Mouse (Mus musculus): Measurements from ENCODE around the gene Grhl3. TPM values are rescaled to one million over a fixed set of nuclear protein-coding genes. Genes with fewer than 3 reads are reported as not detected.

The Grhl3 gene
- total and polyA plus RNA-seq, 2 experiments from 2014 or later: 1.7 to 2.5 TPM

DNA sequence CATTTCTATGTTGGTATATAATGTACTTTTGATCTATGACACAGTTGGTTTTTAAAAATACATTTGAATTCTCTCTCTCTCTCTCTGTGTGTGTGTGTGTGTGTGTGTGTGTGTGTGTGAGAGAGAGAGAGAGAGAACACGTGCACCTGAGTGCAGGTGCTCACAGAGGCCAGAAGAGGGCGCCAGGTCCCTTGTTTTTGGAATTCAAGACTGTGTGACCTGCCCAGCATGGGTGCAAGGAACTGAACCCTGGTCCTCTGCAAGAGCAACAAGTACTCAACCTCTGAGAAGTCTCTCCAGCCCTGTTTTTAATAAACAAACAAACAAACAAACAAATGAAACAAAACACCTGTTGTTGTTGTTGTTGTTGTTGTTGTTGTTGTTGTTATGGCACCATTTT is 36.6 kb upstream of the Grhl3 start:
- Histone ChIP-seq H3K9ac (replicated peaks; ENCODE audit: low read length) (no peak overlapping the region), H3K4me3 (ENCODE audit: low read length) (no peak overlapping the region), H3K4me1 (ENCODE audit: insufficient read depth, low read length) (no peaks in the 10 kb centered on the region), H3K4me2 (ENCODE audit: low read depth, low read length) (no peak overlapping the region), H3K27me3 (ENCODE audit: insufficient read depth, low read length) (no peaks in the 10 kb centered on the region), H3K36me3 (ENCODE audit: insufficient read depth, low read length) (no peaks in the 10 kb centered on the region), H3K27ac (no peak overlapping the region), H3K9me3 (ENCODE audit: low read length) (peaks cover 9% of the 10 kb centered on the region; the same call in 1 of the 2 replicates)
- no peak for TF ChIP-seq CTCF (IDR thresholded peaks at IDR 0.05; ENCODE audit: low read depth)
- DNase-seq (ENCODE audit: low spot score) (no peak), ATAC-seq (no peak)
- WGBS: 77% methylated on average over 2 of the region's 2 CpGs

DNA sequence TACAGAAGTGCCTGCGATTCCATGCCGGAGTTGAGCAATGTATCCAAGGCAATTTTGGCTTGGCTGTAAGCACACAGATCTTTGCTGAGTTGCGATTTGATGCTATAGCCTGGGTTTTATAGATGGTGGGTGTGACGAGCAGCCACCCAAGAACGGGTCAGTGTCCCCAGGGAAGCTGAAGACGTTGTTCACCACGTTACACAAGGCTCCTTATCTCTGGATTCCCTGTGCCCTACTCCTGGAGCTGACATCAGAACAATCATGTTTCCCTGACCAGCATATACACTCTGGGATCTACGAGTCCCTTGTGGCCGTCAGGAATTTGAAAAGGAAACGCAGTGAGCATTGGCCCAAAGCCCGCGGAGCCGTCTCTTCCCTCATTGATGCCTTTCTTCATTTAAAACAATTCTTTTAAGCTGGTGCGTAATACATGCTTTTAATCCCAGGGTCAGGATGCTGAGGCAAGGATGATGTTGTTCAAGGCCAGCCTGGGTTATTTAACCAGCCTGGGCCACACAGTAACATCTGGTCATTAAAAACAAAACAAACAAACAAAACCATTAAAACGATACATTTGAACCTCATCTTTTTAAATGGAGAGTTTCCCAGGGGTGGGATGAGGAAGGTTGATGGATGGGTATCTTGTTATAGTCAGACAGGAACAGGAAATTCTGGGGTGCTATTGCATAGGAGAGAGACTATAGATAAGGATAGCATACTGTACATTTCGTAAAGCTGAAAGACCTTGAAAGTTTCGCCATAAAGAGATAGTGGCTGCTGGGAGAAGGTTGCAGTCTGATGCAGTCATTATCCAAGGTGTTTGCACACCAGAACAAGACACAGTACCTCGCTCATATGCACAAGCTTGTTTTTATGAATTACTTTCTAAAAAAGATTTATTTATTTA is 34.8 kb upstream of the Grhl3 start:
- peaks cover 9% of the 10 kb centered on the region; the same call in 1 of the 2 replicates for H3K9me3 ChIP-seq (ENCODE audit: low read length)
- no peaks in the 10 kb centered on the region for H3K27me3 ChIP-seq (ENCODE audit: insufficient read depth, low read length)
- WGBS: 71% methylated on average over 18 of the region's 18 CpGs
- no peaks in the 10 kb centered on the region for H3K36me3 ChIP-seq (ENCODE audit: insufficient read depth, low read length)
- DNase-seq (ENCODE audit: low spot score) (no peak), ATAC-seq (no peak)
- H3K9ac ChIP-seq (replicated peaks; ENCODE audit: low read length): no peak overlapping the region
- no peaks in the 10 kb centered on the region for H3K4me1 ChIP-seq (ENCODE audit: insufficient read depth, low read length)
- H3K4me3 ChIP-seq (ENCODE audit: low read length): no peak overlapping the region
- no peak overlapping the region for H3K27ac ChIP-seq
- no peak for TF ChIP-seq CTCF (IDR thresholded peaks at IDR 0.05; ENCODE audit: low read depth)
- H3K4me2 ChIP-seq (ENCODE audit: low read depth, low read length): no peak overlapping the region

DNA sequence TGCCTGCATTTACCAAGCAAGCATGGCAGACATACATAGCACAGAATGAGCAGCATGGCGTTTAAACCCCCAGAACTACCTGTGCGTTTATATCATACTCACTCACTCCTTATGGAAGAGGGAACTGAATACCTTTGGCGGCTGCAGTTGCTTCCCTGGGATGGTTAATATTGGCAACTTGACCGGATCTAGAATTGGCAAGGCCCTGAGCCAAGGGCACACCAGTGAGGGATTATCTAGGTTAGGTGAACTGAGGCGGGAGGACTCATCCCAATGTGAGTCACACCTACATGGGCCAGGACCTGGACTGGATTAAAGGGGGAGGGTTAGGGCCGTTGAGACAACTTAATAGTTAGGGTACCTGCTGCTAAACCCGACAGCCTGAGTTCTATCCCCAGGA is 32.8 kb upstream of the Grhl3 start:
- H3K27me3 ChIP-seq (ENCODE audit: insufficient read depth, low read length): no peaks in the 10 kb centered on the region
- WGBS: 80% methylated on average over 7 of the region's 7 CpGs
- no peak for TF ChIP-seq CTCF (IDR thresholded peaks at IDR 0.05; ENCODE audit: low read depth)
- no peaks in the 10 kb centered on the region for H3K36me3 ChIP-seq (ENCODE audit: insufficient read depth, low read length)
- H3K9ac ChIP-seq (replicated peaks; ENCODE audit: low read length): no peak overlapping the region
- ATAC-seq (no peak), DNase-seq (ENCODE audit: low spot score) (no peak)
- H3K4me1 ChIP-seq (ENCODE audit: insufficient read depth, low read length): no peaks in the 10 kb centered on the region
- peaks cover 6% of the 10 kb centered on the region for H3K9me3 ChIP-seq (ENCODE audit: low read length)
- no peak overlapping the region for H3K4me3 ChIP-seq (ENCODE audit: low read length)
- H3K27ac ChIP-seq: no peak overlapping the region
- H3K4me2 ChIP-seq (ENCODE audit: low read depth, low read length): no peak overlapping the region

DNA sequence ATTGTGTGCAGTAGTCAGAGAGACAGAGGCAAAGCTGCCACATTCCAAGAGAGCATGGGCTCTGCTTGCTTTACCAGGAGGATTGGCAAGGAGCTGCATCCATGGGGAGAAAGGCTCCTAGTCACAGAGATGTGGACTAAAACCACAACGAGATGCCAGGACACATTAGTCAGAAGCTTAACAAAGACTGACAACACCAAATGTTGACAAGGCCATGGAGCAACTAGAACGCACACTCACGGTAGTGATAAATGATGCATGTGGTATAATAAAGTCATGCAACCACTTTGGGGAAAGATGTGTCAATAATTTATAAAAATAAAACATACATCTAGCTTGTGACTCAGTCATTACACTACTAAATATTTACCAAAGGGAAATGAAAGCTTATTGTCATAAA is 28.1 kb upstream of the Grhl3 start:
- no peaks in the 10 kb centered on the region for H3K27me3 ChIP-seq (ENCODE audit: insufficient read depth, low read length)
- H3K27ac ChIP-seq: no peak overlapping the region
- no peak overlapping the region for H3K4me2 ChIP-seq (ENCODE audit: low read depth, low read length)
- 88% methylated on average over 3 of the region's 3 CpGs for WGBS
- TF ChIP-seq CTCF (IDR thresholded peaks at IDR 0.05; ENCODE audit: low read depth): no peak
- H3K9ac ChIP-seq (replicated peaks; ENCODE audit: low read length): no peak overlapping the region
- no peak overlapping the region for H3K4me3 ChIP-seq (ENCODE audit: low read length)
- no peaks in the 10 kb centered on the region for H3K36me3 ChIP-seq (ENCODE audit: insufficient read depth, low read length)
- H3K4me1 ChIP-seq (ENCODE audit: insufficient read depth, low read length): no peaks in the 10 kb centered on the region
- no peak for DNase-seq (ENCODE audit: low spot score)
- ATAC-seq: no peak
- no peaks in the 10 kb centered on the region; the same call in 1 of the 2 replicates for H3K9me3 ChIP-seq (ENCODE audit: low read length)

DNA sequence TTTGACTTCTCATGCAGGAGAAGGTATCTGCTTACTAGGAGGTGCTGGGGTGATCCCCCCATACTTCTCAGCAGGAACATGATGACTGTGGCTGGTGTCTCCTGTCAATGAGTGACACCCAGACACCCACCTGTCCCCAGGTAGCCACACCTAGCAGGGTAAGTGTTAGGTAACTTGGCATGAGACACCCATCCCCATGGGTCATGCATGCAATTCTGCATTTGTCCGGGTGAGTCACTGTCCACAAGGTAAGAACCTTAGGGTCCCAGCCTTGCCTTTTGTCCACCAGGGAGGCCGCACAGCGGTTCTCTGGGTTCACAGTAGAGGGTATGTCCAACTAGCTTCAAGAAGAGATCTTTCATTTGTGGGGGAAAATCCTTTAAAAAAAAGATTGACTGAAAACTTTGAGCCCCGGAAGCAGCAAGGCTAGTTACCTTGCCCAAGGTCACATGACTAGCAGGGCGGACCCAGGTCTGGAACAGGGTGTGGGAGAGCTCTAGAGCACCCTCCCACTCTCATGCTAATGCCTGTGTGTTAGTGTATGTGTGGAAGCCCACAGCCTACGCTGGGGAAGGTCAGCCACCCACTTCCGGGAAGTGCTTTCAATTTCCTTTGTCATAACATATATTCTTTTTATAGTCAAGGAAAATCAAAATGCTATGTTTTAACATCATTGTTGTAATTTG is 26.2 kb upstream of the Grhl3 start:
- Histone ChIP-seq H3K4me2 (ENCODE audit: low read depth, low read length) (no peak overlapping the region), H3K27ac (no peak overlapping the region)
- no peak for ATAC-seq

DNA sequence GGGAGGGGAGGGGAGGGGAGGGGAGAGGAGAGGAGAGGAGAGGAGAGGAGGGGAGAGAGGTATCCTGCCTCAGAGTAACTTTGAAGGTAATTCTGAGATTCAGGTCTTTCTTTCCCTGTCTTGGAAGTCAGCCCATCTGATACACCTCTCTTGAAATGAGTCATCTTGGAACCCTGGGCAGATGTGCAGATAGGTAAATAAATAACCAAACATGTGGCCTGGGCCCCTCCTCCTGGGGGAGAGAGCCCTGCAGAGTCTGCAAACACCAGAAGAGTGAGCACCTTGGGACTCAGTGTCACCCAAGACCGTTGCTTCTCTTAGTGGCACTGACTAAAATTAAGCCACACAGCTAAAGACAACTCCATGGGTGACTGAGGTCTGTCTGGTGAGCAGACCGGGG is 25.6 kb upstream of the Grhl3 start:
- ATAC-seq (no peak), DNase-seq (ENCODE audit: low spot score) (no peak)
- Histone ChIP-seq H3K4me3 (ENCODE audit: low read length) (no peak overlapping the region), H3K27me3 (ENCODE audit: insufficient read depth, low read length) (no peaks in the 10 kb centered on the region), H3K36me3 (ENCODE audit: insufficient read depth, low read length) (no peaks in the 10 kb centered on the region), H3K4me1 (ENCODE audit: insufficient read depth, low read length) (no peaks in the 10 kb centered on the region), H3K9me3 (ENCODE audit: low read length) (no peaks in the 10 kb centered on the region; the same call in 1 of the 2 replicates), H3K9ac (replicated peaks; ENCODE audit: low read length) (no peak overlapping the region), H3K27ac (no peak overlapping the region), H3K4me2 (ENCODE audit: low read depth, low read length) (no peak overlapping the region)
- 60% methylated on average over 2 of the region's 2 CpGs for WGBS
- TF ChIP-seq CTCF (IDR thresholded peaks at IDR 0.05; ENCODE audit: low read depth): no peak

More for the DNA sequence above, 26.2 kb upstream of the Grhl3 start:
- Histone ChIP-seq H3K36me3 (ENCODE audit: insufficient read depth, low read length) (no peaks in the 10 kb centered on the region), H3K9me3 (ENCODE audit: low read length) (no peaks in the 10 kb centered on the region; the same call in 1 of the 2 replicates), H3K4me1 (ENCODE audit: insufficient read depth, low read length) (no peaks in the 10 kb centered on the region), H3K4me3 (ENCODE audit: low read length) (no peak overlapping the region), H3K27me3 (ENCODE audit: insufficient read depth, low read length) (no peaks in the 10 kb centered on the region), H3K9ac (replicated peaks; ENCODE audit: low read length) (no peak overlapping the region)
- no peak for TF ChIP-seq CTCF (IDR thresholded peaks at IDR 0.05; ENCODE audit: low read depth)
- WGBS: 81% methylated on average over 7 of the region's 7 CpGs
- no peak for DNase-seq (ENCODE audit: low spot score)

All from hindbrain, postnatal 0 days (tissue).